Mouse (Mus musculus) liver, embryonic 11.5 days (tissue): ENCODE results near the gene Lmbrd1. TPM values are rescaled to one million over a fixed set of nuclear protein-coding genes. Genes with fewer than 3 reads are reported as not detected.

Experiments used
- ATAC-seq: fragments of 200-750 bp; cut with Nextera tagmentation; replicated peaks from 2 replicates; pipeline ENCODE4 v1.8.0; 2017; ENCODE audit warnings: moderate number of reproducible peaks, mild to moderate bottlenecking, moderate TSS enrichment, moderate library complexity; ENCODE audit not compliant: low FRiP score
- DNase-seq: peaks from one replicate; pipeline ENCODE4 v3.0.0-alpha.2; 2017; ENCODE audit warnings: low spot score
- H3K27ac ChIP-seq: fragments of 300-500 bp; sonication (generic); 2 replicates; pipeline ENCODE4 v1.5.1; 2014; ENCODE audit warnings: mild to moderate bottlenecking, low read depth, low read length, control low read depth
- H3K27me3 ChIP-seq: fragments of 300-500 bp; sonication (generic); replicated peaks from 2 replicates; pipeline ENCODE4 v1.6.1; 2014; ENCODE audit warnings: low read length, mixed read lengths; ENCODE audit not compliant: control insufficient read depth, insufficient read depth
- H3K36me3 ChIP-seq: fragments of 300-500 bp; sonication (generic); 2 replicates; pipeline ENCODE4 v1.6.1; 2014; ENCODE audit warnings: mild to moderate bottlenecking, low read length, moderate library complexity, mixed read lengths; ENCODE audit not compliant: control insufficient read depth, insufficient read depth
- H3K4me1 ChIP-seq: fragments of 300-500 bp; sonication (generic); replicated peaks from 2 replicates; pipeline ENCODE4 v1.6.1; 2014; ENCODE audit warnings: low read length, mixed read lengths; ENCODE audit not compliant: control insufficient read depth, insufficient read depth
- H3K4me2 ChIP-seq: fragments of 300-500 bp; sonication (generic); 2 replicates; pipeline ENCODE4 v1.6.1; 2014; ENCODE audit warnings: mild to moderate bottlenecking, control low read depth, moderate library complexity
- H3K4me3 ChIP-seq: fragments of 300-500 bp; sonication (generic); 2 replicates; pipeline ENCODE4 v1.5.1; 2014; ENCODE audit warnings: low read depth, low read length, control low read depth
- H3K9ac ChIP-seq: fragments of 300-500 bp; sonication (generic); 2 replicates; pipeline ENCODE4 v1.6.1; 2014; ENCODE audit warnings: low read depth, low read length, control low read depth
- H3K9me3 ChIP-seq: fragments of 300-500 bp; sonication (generic); 2 replicates; pipeline ENCODE4 v1.6.1; 2016; ENCODE audit warnings: low read length, inconsistent platforms, mixed read lengths; ENCODE audit not compliant: control insufficient read depth
- WGBS: fragments of 180-500 bp; shearing (Covaris S2); extraction: QIAGEN DNeasy Blood & Tissue Kit; methylation state at CpG from one replicate; pipeline ENCODE4 v1.1.7; 2014; 5-methylcytosine and 5-hydroxymethylcytosine counted together
- polyA plus RNA-seq: library from polyadenylated mRNA; unstranded; fragments of >200 nt; fragmentation: Nextera tagmentation; extraction: Ambion mirVana; gene quantifications from 2 replicates; pipeline ENCODE4 v1.2.1, GENCODE M21; 2014

Lmbrd1 gene
- polyA plus RNA-seq, 1 experiment from 2014 or later, result 21.3 TPM

DNA sequence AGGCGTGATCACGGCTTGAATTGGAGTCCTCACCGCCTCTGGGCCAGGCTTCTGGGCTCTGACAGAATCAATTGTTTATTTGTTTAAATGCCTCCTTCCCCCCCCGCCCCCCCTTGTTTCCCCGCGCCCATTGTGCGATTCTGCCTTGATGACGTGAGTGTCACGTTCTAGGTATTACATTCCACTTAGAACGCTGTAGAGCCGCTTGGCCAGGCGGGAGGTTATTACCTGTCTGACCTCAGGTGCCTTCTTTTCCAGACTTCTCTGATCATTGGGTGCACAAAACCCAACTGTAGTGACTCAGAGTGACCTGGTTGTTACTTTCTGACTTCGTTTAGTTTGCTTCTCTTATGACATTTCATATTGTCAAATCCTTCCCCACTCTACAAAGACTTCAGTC lies 641 bp downstream of the Lmbrd1 start:
- no peaks in the 10 kb centered on the region for H3K27me3 ChIP-seq
- no peaks in the 10 kb centered on the region for H3K9me3 ChIP-seq
- ATAC-seq, result peak; percentile 10
- 6% methylated on average over 13 of the region's 13 CpGs for WGBS
- peak overlapping the region; percentile 82 for H3K4me3 ChIP-seq
- H3K4me2 ChIP-seq, result peak overlapping the region; percentile 69
- H3K4me1 ChIP-seq, result no peaks in the 10 kb centered on the region
- H3K27ac ChIP-seq, result peak overlapping the region; percentile 62; the same call in 1 of the 2 replicates
- H3K9ac ChIP-seq, result peak overlapping the region; percentile 86
- DNase-seq, result no peak
- H3K36me3 ChIP-seq, result no peaks in the 10 kb centered on the region

DNA sequence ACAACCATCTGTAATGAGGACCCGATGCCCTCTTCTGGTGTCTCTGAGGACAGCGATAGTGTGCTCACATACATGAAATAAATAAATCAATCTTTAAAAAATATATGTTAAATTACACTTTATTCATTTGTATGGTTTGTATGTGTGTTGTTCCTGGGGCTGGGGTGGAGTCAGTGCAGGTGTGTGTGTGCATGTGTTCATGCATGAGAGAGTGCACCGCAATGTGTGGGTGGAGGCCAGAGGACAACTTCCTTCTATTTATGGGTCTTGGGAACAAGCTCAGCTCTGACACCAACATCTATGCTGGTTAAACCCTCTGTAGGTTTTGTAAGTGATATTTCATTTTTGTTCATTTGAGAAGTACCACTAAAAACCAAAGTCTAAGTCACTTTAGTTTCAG lies 2.6 kb downstream of the Lmbrd1 start:
- ATAC-seq, result no peak
- no peak overlapping the region for H3K4me3 ChIP-seq
- H3K4me1 ChIP-seq, result no peaks in the 10 kb centered on the region
- H3K27me3 ChIP-seq, result no peaks in the 10 kb centered on the region
- H3K9ac ChIP-seq, result no peak overlapping the region
- no peak overlapping the region for H3K4me2 ChIP-seq
- no peak for DNase-seq
- no peak overlapping the region for H3K27ac ChIP-seq
- WGBS, result 91% methylated on average over 3 of the region's 3 CpGs
- no peaks in the 10 kb centered on the region for H3K9me3 ChIP-seq
- H3K36me3 ChIP-seq, result no peaks in the 10 kb centered on the region

DNA sequence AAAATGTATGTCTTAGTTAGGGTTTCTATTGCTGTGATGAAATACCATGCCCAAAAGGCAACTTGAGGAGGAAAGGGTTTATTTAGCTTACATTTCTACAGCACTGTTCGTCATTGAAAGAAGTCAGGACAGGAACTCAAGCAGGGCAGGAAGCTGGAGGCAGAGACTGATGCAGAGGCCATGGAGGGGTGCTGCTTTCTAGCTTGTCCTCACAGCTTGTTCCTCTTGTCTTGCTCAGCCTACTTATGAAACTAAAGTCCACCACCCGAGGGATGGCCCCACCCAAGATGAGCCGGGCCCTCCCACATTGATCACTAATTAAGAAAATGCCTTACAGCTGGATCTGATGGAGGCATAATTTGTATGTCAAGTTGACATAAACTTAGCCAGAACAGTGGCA lies 3.5 kb downstream of the Lmbrd1 start:
- Histone ChIP-seq H3K36me3 (no peaks in the 10 kb centered on the region), H3K4me3 (no peak overlapping the region)

DNA sequence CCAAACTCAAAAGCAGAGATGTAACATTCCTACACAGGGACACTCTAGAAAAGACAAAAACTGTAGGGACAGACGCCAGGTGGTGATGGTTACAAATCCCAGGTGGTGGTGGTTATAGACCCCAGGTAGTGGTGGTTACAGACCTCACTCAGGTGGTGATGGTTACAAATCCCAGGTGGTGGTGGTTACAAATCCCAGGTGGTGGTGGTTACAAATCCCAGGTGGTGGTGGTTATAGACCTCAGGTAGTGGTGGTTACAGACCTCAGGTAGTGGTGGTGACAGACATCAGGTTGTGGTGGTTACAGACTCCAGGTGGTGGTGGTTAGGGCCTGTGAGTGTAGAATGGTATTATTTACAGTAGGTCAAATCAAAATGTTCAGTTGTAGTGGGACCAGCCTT lies 5.5 kb downstream of the Lmbrd1 start:
- H3K4me2 ChIP-seq, result no peak overlapping the region
- ATAC-seq (peak; percentile 92), DNase-seq (peak; percentile 50)
- no peaks in the 10 kb centered on the region for H3K27me3 ChIP-seq
- no peaks in the 10 kb centered on the region for H3K36me3 ChIP-seq
- no peak overlapping the region for H3K4me3 ChIP-seq
- H3K9ac ChIP-seq, result no peak overlapping the region
- H3K4me1 ChIP-seq, result no peaks in the 10 kb centered on the region
- WGBS, result 90% methylated on average over 1 of the region's 1 CpGs
- no peaks in the 10 kb centered on the region for H3K9me3 ChIP-seq
- H3K27ac ChIP-seq, result no peak overlapping the region

More for the DNA sequence above, 3.5 kb downstream of the Lmbrd1 start:
- no peak overlapping the region for H3K9ac ChIP-seq
- H3K4me2 ChIP-seq, result no peak overlapping the region
- no peaks in the 10 kb centered on the region for H3K9me3 ChIP-seq
- no peaks in the 10 kb centered on the region for H3K4me1 ChIP-seq
- DNase-seq (no peak), ATAC-seq (no peak)
- WGBS, result 82% methylated on average over 3 of the region's 3 CpGs
- H3K27ac ChIP-seq, result no peak overlapping the region
- H3K27me3 ChIP-seq, result no peaks in the 10 kb centered on the region

DNA sequence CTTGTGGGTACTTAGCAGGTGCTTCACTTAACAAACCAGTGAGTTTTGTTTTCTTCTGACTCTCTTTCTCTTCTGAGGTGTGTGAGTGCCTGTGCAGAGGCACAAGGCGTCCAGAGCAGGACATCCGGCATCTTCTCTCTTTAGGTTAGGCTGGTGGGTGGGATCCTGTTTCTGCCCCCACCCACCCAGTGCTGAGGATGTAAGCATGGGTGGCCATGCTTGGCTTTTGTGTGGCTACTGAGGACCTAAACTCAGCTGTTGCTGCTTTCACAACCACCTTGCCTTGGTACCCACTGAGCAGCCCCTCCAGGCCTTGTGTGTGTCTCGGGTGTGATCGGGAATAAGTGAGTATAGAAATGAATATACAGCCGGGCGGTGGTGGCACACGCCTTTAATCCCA lies 7.2 kb downstream of the Lmbrd1 start:
- no peaks in the 10 kb centered on the region for H3K4me1 ChIP-seq
- no peak overlapping the region for H3K4me3 ChIP-seq
- DNase-seq, result no peak
- H3K27ac ChIP-seq, result no peak overlapping the region
- 92% methylated on average over 7 of the region's 7 CpGs for WGBS
- no peaks in the 10 kb centered on the region for H3K27me3 ChIP-seq
- H3K4me2 ChIP-seq, result no peak overlapping the region
- no peak overlapping the region for H3K9ac ChIP-seq
- H3K36me3 ChIP-seq, result no peaks in the 10 kb centered on the region
- no peak for ATAC-seq
- H3K9me3 ChIP-seq, result no peaks in the 10 kb centered on the region

DNA sequence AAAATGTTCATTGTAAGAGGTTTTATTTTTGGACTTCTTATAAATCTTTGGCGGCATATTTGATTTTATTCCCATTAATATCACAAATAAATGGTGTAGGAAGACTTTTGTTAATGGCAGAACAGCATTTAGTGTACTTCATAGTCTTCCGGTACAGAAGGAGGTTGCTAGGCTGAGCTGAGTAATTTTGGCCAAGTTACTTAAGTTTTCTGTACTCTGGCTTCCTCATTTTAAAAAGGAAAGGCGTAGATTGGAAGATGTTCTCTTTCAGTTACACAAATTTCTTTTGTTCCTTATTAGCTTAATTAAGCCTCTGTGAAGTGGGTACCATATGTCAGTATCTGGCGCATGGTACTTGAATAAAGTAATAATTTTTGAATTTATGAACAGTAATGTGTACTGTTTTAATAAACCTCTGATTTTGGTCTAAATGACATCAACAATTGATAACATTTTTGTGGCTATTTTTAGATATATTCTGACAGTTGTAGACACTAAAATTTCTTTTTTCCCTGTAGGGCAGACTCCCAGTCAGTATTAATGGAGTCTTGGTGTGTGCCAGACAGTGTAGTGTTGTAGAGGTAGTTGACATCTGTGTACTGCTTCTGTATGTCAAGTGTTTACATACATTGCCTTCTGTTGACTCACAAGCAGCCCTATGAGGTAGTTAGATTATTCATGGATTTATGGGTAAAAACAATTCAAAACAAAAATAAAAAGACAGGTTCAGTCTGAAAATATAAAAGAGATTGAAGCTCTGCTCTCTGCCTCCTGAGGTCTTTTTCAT lies 8.0 kb downstream of the Lmbrd1 start:
- 93% methylated on average over 4 of the region's 4 CpGs for WGBS
- ATAC-seq, result no peak
- no peak overlapping the region for H3K9ac ChIP-seq
- no peaks in the 10 kb centered on the region for H3K36me3 ChIP-seq
- no peak overlapping the region for H3K4me3 ChIP-seq
- H3K9me3 ChIP-seq, result no peaks in the 10 kb centered on the region
- H3K27me3 ChIP-seq, result no peaks in the 10 kb centered on the region
- no peaks in the 10 kb centered on the region for H3K4me1 ChIP-seq
- no peak overlapping the region for H3K4me2 ChIP-seq
- no peak for DNase-seq
- no peak overlapping the region for H3K27ac ChIP-seq

DNA sequence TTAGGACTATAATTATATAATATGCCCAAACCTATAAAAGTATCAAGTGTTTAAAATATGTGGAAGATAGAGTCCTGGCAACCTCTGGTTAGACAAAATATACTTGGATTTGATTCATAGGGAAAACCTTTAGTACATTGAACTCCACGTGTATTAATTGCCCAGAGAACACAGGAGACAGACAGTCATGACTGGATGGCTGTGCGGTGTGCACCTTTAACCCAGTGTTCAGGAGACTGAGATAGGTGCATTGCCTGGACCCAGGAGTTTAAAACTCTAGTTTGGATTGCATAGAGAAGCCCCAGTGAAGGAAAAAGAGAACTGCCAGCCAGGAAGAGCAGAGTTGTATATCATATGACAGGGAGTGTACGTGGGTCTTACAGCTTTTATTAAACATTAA lies 19.2 kb downstream of the Lmbrd1 start:
- Histone ChIP-seq H3K36me3 (no peaks in the 10 kb centered on the region), H3K4me2 (no peak overlapping the region), H3K9ac (no peak overlapping the region), H3K4me1 (peaks cover 11% of the 10 kb centered on the region), H3K4me3 (no peak overlapping the region), H3K27ac (no peak overlapping the region), H3K27me3 (no peaks in the 10 kb centered on the region), H3K9me3 (no peaks in the 10 kb centered on the region)
- ATAC-seq, result no peak
- DNase-seq, result no peak
- WGBS, result 83% methylated on average over 3 of the region's 3 CpGs

DNA sequence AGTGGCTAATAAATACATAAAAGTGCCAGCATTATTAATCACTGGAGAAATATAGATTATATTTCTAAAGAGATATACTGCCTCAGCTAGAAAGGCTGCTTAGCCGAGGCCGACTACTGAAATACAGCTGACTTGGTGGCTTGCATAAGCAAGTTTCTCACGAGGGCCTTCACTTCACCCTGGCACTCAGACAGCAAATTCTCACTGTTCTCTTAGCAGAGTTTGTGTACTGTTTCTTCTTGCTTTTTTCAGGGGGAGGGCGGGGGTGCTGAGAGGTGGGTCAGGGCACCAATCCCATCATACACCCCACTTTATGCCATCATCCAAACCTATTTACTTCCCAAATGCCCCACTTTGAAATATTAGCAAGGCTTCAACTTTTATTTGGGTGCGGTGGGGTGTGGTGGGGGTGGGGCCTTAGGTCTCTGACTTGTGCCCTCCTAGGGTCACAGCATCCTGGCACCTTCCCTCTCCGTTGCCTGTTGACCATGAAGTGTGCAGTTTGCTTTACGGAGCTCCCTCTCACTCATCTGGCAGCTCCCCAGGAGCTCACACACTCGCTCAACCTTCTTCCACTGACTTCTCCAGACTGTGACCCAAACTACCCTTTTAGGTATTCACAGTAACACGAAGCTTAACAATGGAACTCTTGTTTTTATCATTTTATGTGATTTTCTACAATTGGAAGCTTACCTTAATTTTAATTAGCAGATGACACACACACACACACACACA lies 19.9 kb downstream of the Lmbrd1 start:
- H3K4me2 ChIP-seq, result no peak overlapping the region
- DNase-seq (no peak), ATAC-seq (0 out of 2 replicates have a peak, but pooled peaks have one; percentile 14)
- WGBS, result 72% methylated on average over 9 of the region's 9 CpGs
- no peak overlapping the region for H3K27ac ChIP-seq
- no peaks in the 10 kb centered on the region for H3K36me3 ChIP-seq
- no peaks in the 10 kb centered on the region for H3K27me3 ChIP-seq
- H3K4me1 ChIP-seq, result peaks cover 11% of the 10 kb centered on the region
- H3K4me3 ChIP-seq, result no peak overlapping the region
- no peaks in the 10 kb centered on the region for H3K9me3 ChIP-seq
- H3K9ac ChIP-seq, result no peak overlapping the region

DNA sequence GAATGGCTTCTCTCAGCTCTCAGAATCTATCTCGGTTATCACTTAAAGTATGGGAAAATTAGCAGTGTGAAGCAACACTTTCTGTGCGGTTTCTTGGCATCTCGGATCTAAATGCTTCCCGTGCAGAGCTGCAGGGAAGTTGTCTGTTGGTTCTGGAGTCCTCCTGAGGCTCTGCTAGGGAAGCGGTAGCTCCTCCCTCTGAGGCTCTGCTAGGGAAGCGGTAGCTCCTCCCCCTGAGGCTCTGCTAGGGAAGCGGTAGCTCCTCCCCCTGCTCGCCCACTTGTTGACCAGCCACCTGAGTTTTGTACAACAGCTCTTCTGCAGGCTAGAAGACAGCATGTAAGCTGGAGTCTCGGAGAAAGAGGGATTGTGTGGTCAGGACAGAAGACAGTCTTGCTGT lies 20.9 kb downstream of the Lmbrd1 start:
- H3K4me1 ChIP-seq, result peaks cover 11% of the 10 kb centered on the region
- H3K27ac ChIP-seq, result no peak overlapping the region
- no peaks in the 10 kb centered on the region for H3K9me3 ChIP-seq
- H3K27me3 ChIP-seq, result no peaks in the 10 kb centered on the region
- no peaks in the 10 kb centered on the region for H3K36me3 ChIP-seq
- peak overlapping the region; percentile 39 for H3K4me2 ChIP-seq
- H3K4me3 ChIP-seq, result no peak overlapping the region
- no peak overlapping the region for H3K9ac ChIP-seq
- DNase-seq, result peak; percentile 41
- WGBS, result 13% methylated on average over 9 of the region's 9 CpGs
- peak; percentile 88 for ATAC-seq
